Mouse (Mus musculus) lung, embryonic 15.5 days (tissue): ENCODE data around the gene St14. TPM values are rescaled to one million over a fixed set of nuclear protein-coding genes. Genes with fewer than 3 reads are reported as not detected.

ENCODE experiments used
- ATAC-seq: fragments of 200-750 bp; cut with Nextera tagmentation; 2 replicates; pipeline ENCODE4 v1.8.0; 2017; ENCODE audit warnings: moderate number of reproducible peaks, borderline replicate concordance; ENCODE audit not compliant: low FRiP score, low TSS enrichment; ENCODE audit errors: extremely low read depth
- H3K27ac ChIP-seq: fragments of 300-500 bp; sonication (generic); 2 replicates; pipeline ENCODE4 v1.5.1; 2015; ENCODE audit warnings: moderate library complexity, mild to moderate bottlenecking, inconsistent platforms
- H3K27me3 ChIP-seq: fragments of 300-500 bp; sonication (generic); 2 replicates; pipeline ENCODE4 v1.6.1; 2015; ENCODE audit warnings: inconsistent platforms
- H3K36me3 ChIP-seq: fragments of 300-500 bp; sonication (generic); 2 replicates; pipeline ENCODE4 v1.6.1; 2015; ENCODE audit warnings: inconsistent platforms
- H3K4me1 ChIP-seq: fragments of 300-500 bp; sonication (generic); 2 replicates; pipeline ENCODE4 v1.6.1; 2015; ENCODE audit warnings: inconsistent platforms
- H3K4me2 ChIP-seq: fragments of 300-500 bp; sonication (generic); 2 replicates; pipeline ENCODE4 v1.6.1; 2015; ENCODE audit warnings: inconsistent platforms, mild to moderate bottlenecking, moderate library complexity
- H3K4me3 ChIP-seq: fragments of 300-500 bp; sonication (generic); 2 replicates; pipeline ENCODE4 v1.5.1; 2015; ENCODE audit warnings: mild to moderate bottlenecking, inconsistent platforms
- H3K9ac ChIP-seq: fragments of 300-500 bp; sonication (generic); 2 replicates; pipeline ENCODE4 v1.6.1; 2015; ENCODE audit warnings: inconsistent platforms
- H3K9me3 ChIP-seq: fragments of 300-500 bp; sonication (generic); 2 replicates; pipeline ENCODE4 v1.6.1; 2016; ENCODE audit warnings: inconsistent platforms
- WGBS: fragments of 180-500 bp; shearing (Covaris S2); methylation state at CpG from one replicate; pipeline ENCODE4 v1.1.7; 2015; 5-methylcytosine and 5-hydroxymethylcytosine counted together
- polyA plus RNA-seq: library from polyadenylated mRNA; unstranded; fragments of >200 nt; fragmentation: Nextera tagmentation; extraction: Ambion mirVana; gene quantifications from 2 replicates; pipeline ENCODE4 v1.2.1, GENCODE M21; 2015

St14 gene
- polyA plus RNA-seq, 1 experiment from 2014 or later, result 50.9 TPM

DNA sequence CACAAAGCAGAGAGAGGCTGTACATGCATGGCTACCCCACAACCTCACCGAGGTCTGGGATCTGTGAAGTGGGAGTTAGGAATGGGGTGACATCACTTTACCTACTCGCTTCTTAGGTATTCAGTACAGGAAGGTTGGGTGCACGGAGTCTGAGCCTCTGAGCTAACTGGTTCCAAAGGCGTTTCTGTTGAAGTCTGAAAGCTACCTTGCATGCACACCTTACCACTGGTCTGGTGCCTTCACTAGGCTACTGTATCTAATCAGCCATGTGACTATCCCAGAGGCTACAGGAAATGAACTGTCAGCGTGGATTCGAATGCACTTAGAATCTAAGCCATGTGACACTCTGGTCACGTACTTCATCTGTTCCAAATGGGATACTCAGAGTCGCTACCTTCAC, 24.9 kb upstream of the St14 start:
- Histone ChIP-seq H3K9ac (no peak overlapping the region), H3K27ac (no peak overlapping the region), H3K27me3 (no peaks in the 10 kb centered on the region), H3K9me3 (no peaks in the 10 kb centered on the region), H3K4me3 (no peak overlapping the region), H3K36me3 (peaks cover 92% of the 10 kb centered on the region), H3K4me1 (no peaks in the 10 kb centered on the region), H3K4me2 (no peak overlapping the region)
- ATAC-seq, result no peak
- 80% methylated on average over 8 of the region's 8 CpGs for WGBS

DNA sequence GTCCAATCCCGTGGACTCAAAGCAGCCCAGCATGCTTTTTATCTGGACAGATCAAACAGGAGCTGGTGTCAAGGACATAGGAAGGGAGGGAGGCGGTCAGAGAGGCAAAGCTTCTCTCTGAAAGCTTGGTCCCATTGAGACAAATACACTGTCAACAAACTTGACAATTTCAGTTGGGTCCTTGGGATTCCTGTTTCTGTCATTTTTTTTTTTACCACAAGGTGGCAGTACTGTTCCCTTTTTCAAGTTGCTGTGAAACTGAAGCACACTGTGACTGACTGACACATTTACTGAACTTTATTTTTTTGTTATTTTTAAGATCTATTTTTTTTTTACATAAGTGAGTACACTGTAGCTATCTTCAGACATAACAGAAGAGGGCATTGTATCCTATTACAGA, 19.4 kb upstream of the St14 start:
- Histone ChIP-seq H3K4me1 (no peaks in the 10 kb centered on the region), H3K9ac (no peak overlapping the region), H3K36me3 (peaks cover 68% of the 10 kb centered on the region), H3K9me3 (no peaks in the 10 kb centered on the region), H3K4me2 (no peak overlapping the region), H3K4me3 (no peak overlapping the region), H3K27me3 (no peaks in the 10 kb centered on the region), H3K27ac (no peak overlapping the region)
- ATAC-seq, result no peak
- WGBS, result 73% methylated on average over 2 of the region's 2 CpGs

DNA sequence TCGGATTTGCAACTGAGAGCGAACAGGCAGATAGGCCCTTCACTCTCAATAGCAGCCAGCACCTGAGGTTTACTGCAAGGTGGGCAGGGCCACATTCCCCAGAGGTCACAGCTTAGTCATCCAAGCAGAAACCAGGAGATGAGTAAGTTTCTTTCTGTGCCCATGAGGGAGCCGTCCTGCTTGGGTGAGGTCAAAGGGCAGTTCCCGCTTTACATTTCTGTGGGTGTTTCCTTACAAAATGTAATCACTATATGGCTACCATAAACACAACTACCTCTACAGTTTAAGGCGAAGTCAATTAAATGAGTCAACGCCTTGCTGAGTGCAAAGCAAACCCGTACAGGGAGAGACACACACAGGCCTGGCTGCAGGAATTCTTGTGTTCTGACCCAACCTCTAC, 16.5 kb upstream of the St14 start:
- Histone ChIP-seq H3K9me3 (no peaks in the 10 kb centered on the region), H3K4me3 (no peak overlapping the region), H3K27ac (no peak overlapping the region), H3K4me1 (no peaks in the 10 kb centered on the region), H3K4me2 (no peak overlapping the region), H3K27me3 (no peaks in the 10 kb centered on the region), H3K9ac (no peak overlapping the region), H3K36me3 (peaks cover 42% of the 10 kb centered on the region)
- ATAC-seq, result no peak
- WGBS, result 71% methylated on average over 7 of the region's 7 CpGs

DNA sequence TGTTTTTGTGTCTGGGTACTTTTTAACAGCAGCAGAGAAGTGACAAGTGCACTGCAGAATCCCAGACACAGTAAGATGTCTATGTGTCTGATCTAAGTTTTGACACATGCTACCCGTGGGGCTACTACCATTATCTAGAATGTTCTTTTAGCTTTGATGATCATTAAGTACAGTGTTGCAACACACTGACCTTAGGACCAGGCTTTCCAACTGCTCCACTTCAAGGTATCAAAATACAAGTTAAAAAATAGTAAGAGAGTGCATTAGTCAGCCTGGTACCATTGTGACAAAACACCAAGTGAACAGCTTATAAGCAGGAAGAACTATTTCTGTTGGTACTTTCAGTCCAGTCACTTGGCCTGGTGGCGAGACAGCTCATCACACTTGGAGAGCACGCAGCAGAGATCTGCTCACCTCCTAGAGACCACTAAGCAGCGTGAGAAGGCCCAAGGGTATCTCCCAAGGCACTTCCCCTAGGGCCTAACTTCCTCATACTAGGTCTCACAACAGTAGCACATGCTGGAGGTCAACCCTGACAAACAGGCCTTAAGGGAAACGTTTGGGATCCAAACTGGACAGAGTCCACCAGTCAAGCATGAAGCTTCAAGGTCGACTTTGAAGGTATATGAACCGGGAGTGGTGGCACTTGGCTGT, 13.7 kb upstream of the St14 start:
- WGBS, result 70% methylated on average over 7 of the region's 7 CpGs
- H3K4me1 ChIP-seq, result no peaks in the 10 kb centered on the region
- peaks cover 24% of the 10 kb centered on the region for H3K36me3 ChIP-seq
- no peak overlapping the region for H3K4me2 ChIP-seq
- no peak overlapping the region for H3K9ac ChIP-seq
- no peaks in the 10 kb centered on the region for H3K9me3 ChIP-seq
- H3K4me3 ChIP-seq, result no peak overlapping the region
- H3K27me3 ChIP-seq, result no peaks in the 10 kb centered on the region
- H3K27ac ChIP-seq, result no peak overlapping the region
- ATAC-seq, result no peak

DNA sequence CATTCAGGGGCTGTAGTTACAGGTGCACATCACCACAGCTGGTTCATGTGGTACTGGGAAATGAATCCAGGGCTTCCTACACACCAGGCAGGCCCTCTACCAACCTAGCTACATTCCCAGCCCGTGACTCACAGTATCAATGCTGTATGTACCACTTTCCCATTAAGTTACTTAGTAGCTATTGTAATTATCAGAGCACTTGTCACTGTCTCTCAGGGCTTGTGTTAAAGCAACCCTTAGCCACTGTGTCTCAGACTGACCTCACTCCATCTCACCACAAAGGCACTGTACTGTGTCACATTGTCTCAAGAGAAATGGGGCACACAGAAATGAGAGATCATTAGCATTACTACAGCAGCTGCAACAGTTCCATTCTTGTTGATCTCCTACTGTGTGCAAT, 11.3 kb upstream of the St14 start:
- WGBS, result 81% methylated on average over 1 of the region's 1 CpGs
- no peaks in the 10 kb centered on the region for H3K27me3 ChIP-seq
- H3K9me3 ChIP-seq, result no peaks in the 10 kb centered on the region
- H3K4me1 ChIP-seq, result no peaks in the 10 kb centered on the region
- H3K4me2 ChIP-seq, result no peak overlapping the region
- no peak overlapping the region for H3K9ac ChIP-seq
- H3K36me3 ChIP-seq, result 0 out of 2 replicates have a peak, but pooled peaks cover 3% of the 10 kb centered on the region
- no peak overlapping the region for H3K4me3 ChIP-seq
- no peak overlapping the region for H3K27ac ChIP-seq
- ATAC-seq, result no peak

DNA sequence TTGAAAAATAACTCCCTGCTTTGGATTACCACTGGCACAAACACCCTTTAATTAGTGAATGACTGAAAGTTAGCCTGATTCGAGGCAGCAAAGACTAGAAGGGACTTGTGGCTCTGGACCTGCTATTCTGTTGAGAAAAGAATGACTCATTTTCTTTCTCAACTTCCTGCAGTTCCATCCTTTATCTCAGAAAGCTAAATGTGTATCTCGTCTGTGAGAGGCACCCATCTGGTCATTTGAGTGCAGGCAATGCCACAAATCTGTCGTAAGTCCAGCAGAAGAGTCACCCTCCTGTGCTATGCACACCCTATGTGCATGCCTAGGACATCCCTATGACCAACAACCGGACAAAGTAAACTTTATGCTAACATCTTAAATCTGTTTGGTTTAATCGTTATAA, 1.5 kb upstream of the St14 start:
- ATAC-seq, result no peak
- no peaks in the 10 kb centered on the region for H3K36me3 ChIP-seq
- H3K27me3 ChIP-seq, result peaks cover 58% of the 10 kb centered on the region
- no peaks in the 10 kb centered on the region for H3K9me3 ChIP-seq
- no peak overlapping the region for H3K4me2 ChIP-seq
- WGBS, result 74% methylated on average over 5 of the region's 5 CpGs
- H3K4me3 ChIP-seq, result no peak overlapping the region
- no peak overlapping the region for H3K9ac ChIP-seq
- no peak overlapping the region for H3K27ac ChIP-seq
- H3K4me1 ChIP-seq, result peaks cover 20% of the 10 kb centered on the region

DNA sequence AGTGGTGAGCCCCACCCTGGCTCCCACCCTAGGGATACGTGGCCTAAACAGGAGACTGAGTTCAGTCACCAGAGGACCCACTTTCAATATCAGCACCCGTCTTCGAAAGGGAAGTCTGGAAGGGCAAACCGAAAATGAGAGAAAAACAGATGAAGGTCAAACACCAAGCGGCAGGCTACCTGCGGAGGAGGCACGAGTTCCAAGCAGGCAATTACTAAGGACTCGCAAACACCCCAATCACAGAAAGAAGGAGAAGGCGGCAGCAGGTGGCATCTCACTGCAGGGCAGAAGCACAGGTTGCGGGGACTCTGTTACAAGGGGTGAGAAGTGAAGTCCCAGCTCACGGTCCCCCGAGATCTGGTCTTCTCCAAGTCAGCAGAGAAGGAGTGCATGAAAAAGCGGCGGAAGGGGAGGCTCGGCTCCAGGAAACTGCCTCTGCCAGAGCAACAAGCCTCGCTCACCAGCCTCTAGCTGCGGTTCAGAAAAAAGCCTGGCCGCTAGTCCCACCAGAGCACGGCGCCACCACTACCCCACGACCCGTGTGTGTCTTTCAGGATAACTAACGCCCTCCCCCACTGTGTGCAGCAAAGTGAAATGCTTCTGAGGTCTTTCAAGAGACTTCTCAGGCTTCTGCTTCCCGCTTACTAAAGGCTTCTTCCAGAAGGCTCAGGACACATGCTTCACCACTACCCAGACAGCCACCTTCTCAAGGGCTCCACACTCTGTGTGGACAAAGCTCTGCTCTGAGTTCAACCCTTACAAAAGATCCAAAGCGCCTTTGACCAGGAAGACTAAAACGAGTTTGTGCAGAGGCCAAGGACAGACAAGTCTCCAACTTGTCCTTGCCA, 1.1 kb downstream of the St14 start:
- Histone ChIP-seq H3K9ac (peak overlapping the region; percentile 60), H3K4me3 (peak overlapping the region; percentile 57), H3K9me3 (no peaks in the 10 kb centered on the region), H3K36me3 (no peaks in the 10 kb centered on the region), H3K27ac (no peak overlapping the region), H3K27me3 (peaks cover 55% of the 10 kb centered on the region), H3K4me2 (peak overlapping the region; percentile 78), H3K4me1 (peaks cover 20% of the 10 kb centered on the region)
- whole genome bisulfite sequencing, result 7% methylated on average over 26 of the region's 26 CpGs
- ATAC-seq, result no peak

DNA sequence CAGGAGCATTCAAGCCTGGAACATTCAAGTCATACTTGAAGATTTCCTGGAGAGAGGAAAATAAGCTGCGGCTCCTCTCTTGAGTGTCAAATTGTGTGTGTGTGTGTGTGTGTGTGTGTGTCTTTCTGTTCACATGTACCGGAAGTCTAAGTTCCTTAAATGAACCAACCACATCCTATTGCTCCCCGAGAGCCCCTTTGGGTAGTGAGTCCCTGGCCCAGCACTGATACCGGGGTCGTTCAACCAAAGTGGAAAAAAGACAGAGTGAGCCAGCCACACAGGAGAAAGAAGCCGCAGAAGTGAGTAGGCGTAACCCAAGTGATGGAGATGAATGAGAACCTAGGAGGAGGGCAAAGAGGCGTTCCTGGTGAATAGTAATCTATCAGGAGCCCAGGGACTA, 1.7 kb downstream of the St14 start:
- peak overlapping the region; percentile 57 for H3K4me3 ChIP-seq
- no peak overlapping the region for H3K27ac ChIP-seq
- H3K4me2 ChIP-seq, result peak overlapping the region; percentile 78
- peaks cover 20% of the 10 kb centered on the region for H3K4me1 ChIP-seq
- H3K9ac ChIP-seq, result no peak overlapping the region
- WGBS, result 35% methylated on average over 8 of the region's 8 CpGs
- ATAC-seq, result no peak
- no peaks in the 10 kb centered on the region for H3K36me3 ChIP-seq
- H3K27me3 ChIP-seq, result peaks cover 55% of the 10 kb centered on the region
- no peaks in the 10 kb centered on the region for H3K9me3 ChIP-seq

DNA sequence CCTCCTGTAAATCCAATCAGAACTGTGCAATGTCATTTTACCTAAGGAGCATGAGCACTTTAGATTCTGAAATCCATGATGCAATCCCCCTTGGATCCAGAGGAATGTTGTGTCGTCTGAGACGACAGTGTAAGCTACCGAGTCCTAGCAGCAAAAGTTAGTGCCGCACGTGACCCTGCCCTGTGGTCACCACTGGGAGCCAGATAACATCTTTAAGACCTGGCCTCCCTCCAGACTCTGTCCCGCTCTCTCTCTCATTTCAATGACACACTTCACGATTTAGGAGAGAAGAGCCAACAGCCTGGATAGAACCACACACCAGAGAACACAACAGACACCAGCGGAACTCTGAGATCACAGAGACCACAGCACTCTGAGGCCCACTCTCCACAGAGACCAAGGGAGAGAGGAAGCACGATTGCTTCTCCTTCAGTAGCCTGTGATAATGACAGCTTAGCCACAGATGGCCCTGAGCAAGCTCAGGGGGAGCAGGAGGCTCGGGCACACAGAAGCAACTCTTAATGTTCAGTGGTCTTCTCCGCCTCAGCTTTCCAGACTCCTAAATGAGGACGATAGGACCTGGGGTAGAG, 3.7 kb downstream of the St14 start:
- WGBS, result 62% methylated on average over 12 of the region's 12 CpGs
- H3K4me1 ChIP-seq, result peaks cover 20% of the 10 kb centered on the region
- no peak for ATAC-seq

DNA sequence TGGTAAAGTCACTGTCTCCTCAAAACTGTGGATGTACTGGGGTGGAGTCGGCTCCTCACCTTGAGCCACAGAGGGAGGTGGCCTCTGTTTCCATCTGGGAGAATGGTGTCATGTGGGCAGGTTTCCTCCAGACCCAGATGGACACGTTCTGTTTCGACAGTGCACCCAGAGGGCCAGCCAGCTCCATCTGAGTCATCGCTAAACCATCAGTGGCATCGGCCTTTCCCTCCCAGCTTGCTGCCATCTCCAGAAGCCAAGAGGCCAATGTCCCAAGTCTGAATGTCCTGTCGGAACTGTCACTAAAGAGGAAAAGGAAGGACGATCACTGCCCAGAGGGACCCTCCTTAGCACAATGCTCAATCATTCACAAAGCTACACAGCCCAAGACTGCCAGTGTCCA, 5.6 kb downstream of the St14 start:
- Histone ChIP-seq H3K4me1 (peaks cover 20% of the 10 kb centered on the region), H3K4me3 (no peak overlapping the region), H3K9ac (no peak overlapping the region), H3K27me3 (peaks cover 22% of the 10 kb centered on the region), H3K36me3 (no peaks in the 10 kb centered on the region), H3K4me2 (no peak overlapping the region), H3K27ac (no peak overlapping the region), H3K9me3 (no peaks in the 10 kb centered on the region)
- 80% methylated on average over 7 of the region's 7 CpGs for WGBS
- ATAC-seq, result no peak

More for the DNA sequence above, 3.7 kb downstream of the St14 start:
- H3K27me3 ChIP-seq, result peaks cover 41% of the 10 kb centered on the region
- H3K4me3 ChIP-seq, result no peak overlapping the region
- no peaks in the 10 kb centered on the region for H3K9me3 ChIP-seq
- no peak overlapping the region for H3K27ac ChIP-seq
- H3K4me2 ChIP-seq, result no peak overlapping the region
- no peaks in the 10 kb centered on the region for H3K36me3 ChIP-seq
- no peak overlapping the region for H3K9ac ChIP-seq

DNA sequence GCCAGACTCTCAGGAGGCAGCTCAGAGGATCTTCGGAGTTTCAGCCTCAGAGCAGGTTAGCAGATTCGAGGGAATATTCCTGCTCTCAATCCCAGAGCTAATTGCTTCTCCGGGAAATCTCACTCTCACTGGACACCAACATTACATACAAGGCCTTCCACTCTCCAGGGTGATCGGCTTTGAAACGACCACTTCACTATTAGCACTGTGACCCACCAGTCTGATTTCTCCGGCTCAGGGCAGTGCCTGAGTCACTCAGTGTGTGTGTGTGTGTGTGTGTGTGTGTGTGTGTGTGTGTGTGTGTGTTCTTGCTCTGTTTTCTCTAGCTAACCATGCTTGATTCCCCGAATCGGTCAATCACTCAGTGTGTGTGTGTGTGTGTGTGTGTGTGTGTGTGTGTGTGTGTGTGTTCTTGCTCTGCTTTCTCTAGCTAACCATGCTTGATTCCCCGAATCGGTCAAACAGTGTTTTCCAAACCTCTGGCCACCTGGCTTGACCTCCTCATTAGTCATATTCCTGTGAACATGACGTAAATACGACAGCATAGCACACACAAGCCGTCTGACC, 9.1 kb downstream of the St14 start:
- no peak for ATAC-seq
- Histone ChIP-seq H3K36me3 (no peaks in the 10 kb centered on the region), H3K4me3 (no peak overlapping the region), H3K9ac (no peak overlapping the region), H3K9me3 (no peaks in the 10 kb centered on the region), H3K4me2 (no peak overlapping the region), H3K27me3 (no peaks in the 10 kb centered on the region), H3K27ac (no peak overlapping the region), H3K4me1 (peaks cover 27% of the 10 kb centered on the region)
- 53% methylated on average over 13 of the region's 13 CpGs for WGBS

DNA sequence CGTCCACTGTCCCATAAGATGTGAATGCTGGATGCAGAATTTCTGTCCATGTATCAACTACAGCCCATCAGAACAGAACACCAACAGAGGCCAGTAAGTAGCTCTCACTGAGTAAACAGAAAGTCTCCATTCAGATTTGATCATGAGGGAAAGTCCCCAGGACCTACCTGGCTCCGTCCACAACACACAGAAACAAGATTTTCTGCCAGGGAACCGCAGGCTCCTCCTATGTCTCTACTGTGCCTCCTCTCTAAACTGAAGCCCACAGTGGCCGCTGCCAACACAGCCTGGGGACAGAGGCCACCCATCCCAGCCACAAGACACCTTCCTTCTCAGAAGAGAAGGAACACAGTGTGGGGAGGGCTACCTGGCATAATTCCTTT, 11.1 kb downstream of the St14 start:
- Histone ChIP-seq H3K27me3 (no peaks in the 10 kb centered on the region), H3K9me3 (no peaks in the 10 kb centered on the region), H3K9ac (no peak overlapping the region), H3K4me1 (peaks cover 27% of the 10 kb centered on the region), H3K4me3 (no peak overlapping the region), H3K36me3 (no peaks in the 10 kb centered on the region), H3K4me2 (peak overlapping the region; percentile 8; the same call in 1 of the 2 replicates), H3K27ac (peak overlapping the region; percentile 66)
- no peak; the same call in 1 of the 2 replicates for ATAC-seq
- 42% methylated on average over 4 of the region's 4 CpGs for WGBS
